Mouse (Mus musculus): ENCODE measurements around the gene H2afx. TPM values are rescaled to one million over a fixed set of nuclear protein-coding genes. Genes with fewer than 3 reads are reported as not detected.
"Not testable (repeated sequence)": the region's sequence is repeated elsewhere in the genome, so short reads cannot be mapped to it uniquely, and the experiment has no call there.

Gene H2afx
- polyA plus RNA-seq, 1 experiment from 2014 or later: 427 TPM

DNA sequence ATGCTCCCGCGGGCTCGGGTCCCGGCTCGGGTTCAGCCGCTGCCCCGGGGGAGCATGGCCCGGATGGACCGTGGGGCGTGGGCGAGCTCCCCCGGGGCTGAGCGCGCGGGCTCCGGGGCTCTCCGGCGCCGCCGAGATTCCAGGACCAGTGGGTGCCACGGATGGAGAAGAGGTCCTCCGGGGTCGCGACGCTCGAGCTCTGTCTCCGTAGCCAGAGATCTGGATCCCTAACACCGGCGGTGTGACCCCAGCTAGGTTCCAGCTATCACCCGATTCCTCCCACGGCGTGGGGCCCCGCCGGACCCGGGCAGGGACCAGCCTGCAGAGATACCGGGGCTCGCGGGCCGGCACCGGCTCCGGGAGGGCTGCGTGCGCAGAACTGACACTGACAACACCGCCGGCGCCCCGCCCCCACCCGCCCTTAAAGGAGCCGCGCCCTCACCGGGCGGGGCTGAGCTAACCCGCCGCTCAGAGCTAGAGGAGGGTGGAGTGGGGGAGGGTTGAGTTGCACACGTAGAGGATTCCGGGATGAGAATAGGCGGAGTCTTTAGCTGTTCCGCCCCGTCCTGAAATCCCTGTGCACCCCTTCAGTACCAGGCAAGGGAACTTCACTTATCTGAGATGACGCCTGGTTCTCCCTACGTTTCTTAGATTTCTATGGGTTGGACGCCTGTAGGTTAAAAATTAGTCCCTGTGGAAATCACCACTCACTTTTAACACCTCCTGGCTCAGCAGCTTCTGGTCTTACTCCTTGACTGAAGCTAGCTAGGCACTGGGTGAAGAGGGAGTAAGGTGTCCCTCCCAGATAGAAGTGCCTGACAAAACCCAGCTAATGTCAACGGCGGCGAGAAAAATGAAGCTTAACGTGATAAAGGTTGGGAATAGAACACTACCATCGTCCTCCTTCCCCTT, 14.4 kb upstream of the H2afx start, which contains the start of gene C2cd2l:
TSS of gene C2cd2l (minus strand) at position 399 of the 912 bp plus-strand sequence.
- Histone ChIP-seq H3K36me3 (replicated peaks; ENCODE audit: control insufficient read depth, insufficient read depth, low read depth, low read length) (no peaks in the 10 kb centered on the region; the same call in none of the 2 replicates), H3K4me3 (ENCODE audit: low read depth, low read length) (peak within 1 kb of the TSS; percentile 78), H3K9me3 (replicated peaks; ENCODE audit: control insufficient read depth, low read length) (no peaks in the 10 kb centered on the region), H3K27me3 (ENCODE audit: control insufficient read depth, insufficient read depth, low read length) (no peaks in the 10 kb centered on the region), H3K4me2 (ENCODE audit: low read depth, low read length) (peak within 1 kb of the TSS; percentile 94), H3K4me1 (ENCODE audit: control insufficient read depth, insufficient read depth, low read length) (peaks cover 4% of the 10 kb centered on the region), H3K9ac (replicated peaks; ENCODE audit: low read length) (peak within 1 kb of the TSS; percentile 77), H3K27ac (replicated peaks; ENCODE audit: low read depth, low read length) (no peak within 1 kb of the TSS)
- ATAC-seq (replicated peaks; ENCODE audit: insufficient number of reproducible peaks, low FRiP score, low TSS enrichment, low read depth): peak; percentile 96
- peak; percentile 98 for DNase-seq (ENCODE audit: low spot score)
- under 1% methylated on average over 66 of the region's 67 CpGs for WGBS

DNA sequence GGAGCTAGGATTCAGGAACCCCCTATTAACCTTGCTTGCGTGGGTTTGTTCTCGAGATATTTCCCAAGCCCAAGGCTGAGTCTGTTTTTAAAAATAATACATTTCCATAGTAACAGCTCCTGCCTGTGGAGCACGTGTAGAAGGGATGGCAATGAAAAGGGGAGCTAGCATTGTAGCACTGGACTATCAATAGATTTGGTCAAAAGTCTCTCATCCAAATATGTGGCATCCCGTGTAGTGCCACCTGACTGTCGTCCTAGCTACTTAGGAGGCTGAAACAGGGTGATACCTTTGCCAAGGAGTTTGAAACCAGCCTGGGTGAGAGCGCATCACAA, 13.7 kb upstream of the H2afx start:
- H3K4me3 ChIP-seq (ENCODE audit: low read depth, low read length): peak overlapping the region; percentile 78
- H3K27ac ChIP-seq (replicated peaks; ENCODE audit: low read depth, low read length): no peak overlapping the region
- ATAC-seq (replicated peaks; ENCODE audit: insufficient number of reproducible peaks, low FRiP score, low TSS enrichment, low read depth) (no peak), DNase-seq (ENCODE audit: low spot score) (no peak)
- peak overlapping the region; percentile 77 for H3K9ac ChIP-seq (replicated peaks; ENCODE audit: low read length)
- no peaks in the 10 kb centered on the region for H3K27me3 ChIP-seq (ENCODE audit: control insufficient read depth, insufficient read depth, low read length)
- 28% methylated on average over 6 of the region's 6 CpGs for WGBS
- H3K36me3 ChIP-seq (replicated peaks; ENCODE audit: control insufficient read depth, insufficient read depth, low read depth, low read length): no peaks in the 10 kb centered on the region; the same call in 1 of the 2 replicates
- H3K4me1 ChIP-seq (ENCODE audit: control insufficient read depth, insufficient read depth, low read length): peaks cover 4% of the 10 kb centered on the region
- peak overlapping the region; percentile 94 for H3K4me2 ChIP-seq (ENCODE audit: low read depth, low read length)
- H3K9me3 ChIP-seq (replicated peaks; ENCODE audit: control insufficient read depth, low read length): no peaks in the 10 kb centered on the region

GRCm38 (mm10) chr9:44323656-44324055, 10.8 kb upstream of the H2afx start:
- not testable (repeated sequence) for H3K27ac ChIP-seq (replicated peaks; ENCODE audit: low read depth, low read length); H3K9ac ChIP-seq (replicated peaks; ENCODE audit: low read length); DNase-seq (ENCODE audit: low spot score); H3K9me3 ChIP-seq (replicated peaks; ENCODE audit: control insufficient read depth, low read length); H3K27me3 ChIP-seq (ENCODE audit: control insufficient read depth, insufficient read depth, low read length); H3K4me3 ChIP-seq (ENCODE audit: low read depth, low read length); H3K36me3 ChIP-seq (replicated peaks; ENCODE audit: control insufficient read depth, insufficient read depth, low read depth, low read length); ATAC-seq (replicated peaks; ENCODE audit: insufficient number of reproducible peaks, low FRiP score, low TSS enrichment, low read depth); H3K4me1 ChIP-seq (ENCODE audit: control insufficient read depth, insufficient read depth, low read length); H3K4me2 ChIP-seq (ENCODE audit: low read depth, low read length)
- WGBS: 65% methylated on average over 4 of the region's 4 CpGs

DNA sequence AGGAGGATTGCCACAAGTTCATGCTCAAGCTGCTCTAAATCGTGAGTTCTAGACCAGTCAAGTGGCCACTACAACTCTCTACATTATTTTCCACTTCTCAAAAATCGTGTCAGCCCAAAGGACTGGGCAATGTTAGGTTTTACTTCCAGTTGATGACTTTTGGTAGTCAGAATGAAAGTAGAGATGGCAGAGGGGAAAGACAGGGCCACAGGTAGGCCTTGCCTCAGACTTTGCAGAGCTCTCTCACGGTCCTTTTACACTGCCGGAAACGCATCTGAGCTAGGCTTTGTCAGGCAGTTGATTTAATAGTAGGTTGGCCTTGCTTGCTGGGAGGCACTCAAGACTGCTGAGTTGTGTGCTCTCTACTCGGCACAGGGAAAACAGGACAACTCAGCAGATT, 10.3 kb upstream of the H2afx start:
- no peaks in the 10 kb centered on the region; the same call in 1 of the 2 replicates for H3K4me1 ChIP-seq (ENCODE audit: control insufficient read depth, insufficient read depth, low read length)
- 79% methylated on average over 6 of the region's 6 CpGs for WGBS
- H3K4me2 ChIP-seq (ENCODE audit: low read depth, low read length): no peak overlapping the region
- H3K9ac ChIP-seq (replicated peaks; ENCODE audit: low read length): no peak overlapping the region
- H3K36me3 ChIP-seq (replicated peaks; ENCODE audit: control insufficient read depth, insufficient read depth, low read depth, low read length): peaks cover 4% of the 10 kb centered on the region; the same call in 1 of the 2 replicates
- ATAC-seq (replicated peaks; ENCODE audit: insufficient number of reproducible peaks, low FRiP score, low TSS enrichment, low read depth) (no peak), DNase-seq (ENCODE audit: low spot score) (no peak)
- no peaks in the 10 kb centered on the region for H3K27me3 ChIP-seq (ENCODE audit: control insufficient read depth, insufficient read depth, low read length)
- H3K9me3 ChIP-seq (replicated peaks; ENCODE audit: control insufficient read depth, low read length): no peaks in the 10 kb centered on the region
- no peak overlapping the region for H3K27ac ChIP-seq (replicated peaks; ENCODE audit: low read depth, low read length)
- no peak overlapping the region for H3K4me3 ChIP-seq (ENCODE audit: low read depth, low read length)

GRCm38 (mm10) chr9:44325032-44325767, 9.3 kb upstream of the H2afx start:
- ATAC-seq (replicated peaks; ENCODE audit: insufficient number of reproducible peaks, low FRiP score, low TSS enrichment, low read depth); H3K4me2 ChIP-seq (ENCODE audit: low read depth, low read length); H3K4me1 ChIP-seq (ENCODE audit: control insufficient read depth, insufficient read depth, low read length); H3K27me3 ChIP-seq (ENCODE audit: control insufficient read depth, insufficient read depth, low read length); DNase-seq (ENCODE audit: low spot score); H3K27ac ChIP-seq (replicated peaks; ENCODE audit: low read depth, low read length); H3K9me3 ChIP-seq (replicated peaks; ENCODE audit: control insufficient read depth, low read length); H3K36me3 ChIP-seq (replicated peaks; ENCODE audit: control insufficient read depth, insufficient read depth, low read depth, low read length): not testable (repeated sequence)
- peak overlapping the region; percentile 90; the same call in 1 of the 2 replicates for H3K9ac ChIP-seq (replicated peaks; ENCODE audit: low read length)
- WGBS: 50% methylated on average over 7 of the region's 8 CpGs
- H3K4me3 ChIP-seq (ENCODE audit: low read depth, low read length): peak overlapping the region; percentile 70; the same call in 1 of the 2 replicates

DNA sequence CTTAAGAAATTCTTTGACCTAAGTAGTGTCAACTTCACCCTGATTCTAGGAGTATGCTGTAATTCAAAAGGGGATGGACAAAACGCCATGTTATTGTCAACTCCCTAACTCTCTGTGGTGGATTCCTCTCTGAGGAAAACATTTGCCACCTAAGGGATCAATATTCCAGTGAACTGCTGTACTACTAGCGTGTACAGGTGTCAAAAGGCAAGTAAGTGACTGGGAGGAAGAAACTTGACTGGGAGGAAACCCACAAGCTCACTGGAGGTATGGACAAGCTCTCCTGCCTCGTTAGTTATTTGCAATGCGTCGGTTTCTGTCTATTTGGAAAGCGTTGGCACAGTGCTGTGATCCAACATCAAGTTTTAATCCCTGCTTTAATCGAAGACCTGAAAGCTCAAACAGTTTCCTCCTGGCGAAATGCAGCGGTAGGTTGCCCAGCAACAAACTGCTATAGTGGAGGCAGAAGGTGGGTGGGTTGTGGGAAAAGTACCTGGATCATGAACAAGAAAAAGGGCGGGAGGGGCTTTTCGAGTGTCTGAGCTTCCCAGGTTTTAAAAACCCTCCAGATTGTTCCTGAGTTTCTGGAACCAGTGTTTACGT, 8.6 kb upstream of the H2afx start, which contains the start of gene Dpagt1:
TSS of gene Dpagt1 (plus strand) at position 252 of the 603 bp plus-strand sequence.
- H3K4me1 ChIP-seq (ENCODE audit: control insufficient read depth, insufficient read depth, low read length): no peaks in the 10 kb centered on the region; the same call in 1 of the 2 replicates
- no peaks in the 10 kb centered on the region for H3K27me3 ChIP-seq (ENCODE audit: control insufficient read depth, insufficient read depth, low read length)
- ATAC-seq (replicated peaks; ENCODE audit: insufficient number of reproducible peaks, low FRiP score, low TSS enrichment, low read depth) (no peak), DNase-seq (ENCODE audit: low spot score) (no peak)
- peaks cover 4% of the 10 kb centered on the region; the same call in 1 of the 2 replicates for H3K36me3 ChIP-seq (replicated peaks; ENCODE audit: control insufficient read depth, insufficient read depth, low read depth, low read length)
- H3K4me2 ChIP-seq (ENCODE audit: low read depth, low read length): peak within 1 kb of the TSS; percentile 76
- H3K4me3 ChIP-seq (ENCODE audit: low read depth, low read length): peak within 1 kb of the TSS; percentile 70
- peak within 1 kb of the TSS; percentile 90 for H3K9ac ChIP-seq (replicated peaks; ENCODE audit: low read length)
- H3K27ac ChIP-seq (replicated peaks; ENCODE audit: low read depth, low read length): peak within 1 kb of the TSS; percentile 84
- no peaks in the 10 kb centered on the region for H3K9me3 ChIP-seq (replicated peaks; ENCODE audit: control insufficient read depth, low read length)
- WGBS: 5% methylated on average over 12 of the region's 12 CpGs

DNA sequence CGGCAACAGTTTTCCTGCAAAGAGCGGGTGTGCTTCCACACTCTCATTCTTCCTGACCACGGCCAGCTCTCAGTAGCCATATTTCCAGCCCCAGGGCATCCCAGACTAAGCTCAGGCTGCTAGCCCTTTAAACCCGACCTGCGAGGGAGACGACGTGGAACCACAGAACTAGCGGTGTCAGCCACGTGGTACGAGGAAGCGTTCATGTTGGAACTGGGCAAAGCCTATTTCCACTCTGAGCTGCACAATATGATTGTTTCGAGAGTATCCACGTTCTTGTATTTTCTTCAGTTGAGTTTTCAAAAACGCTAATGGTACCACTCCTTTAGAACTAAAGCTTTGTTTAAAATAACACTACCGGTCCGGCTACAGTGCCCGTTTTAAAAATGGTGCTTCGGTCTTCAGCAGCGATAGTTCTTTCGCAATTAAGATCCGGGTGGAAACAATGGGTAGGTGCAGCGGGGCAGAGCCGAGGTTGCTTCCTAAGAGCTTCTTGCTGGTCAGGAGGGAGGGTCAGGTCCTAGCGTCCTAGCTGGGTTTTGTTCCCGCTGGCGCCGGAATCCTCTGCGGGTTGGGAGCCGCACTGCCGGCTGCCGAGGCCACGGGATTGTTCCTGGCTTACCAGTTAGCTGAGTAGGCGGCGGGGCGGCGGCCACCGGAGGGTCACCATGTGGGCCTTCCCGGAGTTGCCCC, 8.0 kb upstream of the H2afx start:
- no peaks in the 10 kb centered on the region for H3K27me3 ChIP-seq (ENCODE audit: control insufficient read depth, insufficient read depth, low read length)
- H3K9me3 ChIP-seq (replicated peaks; ENCODE audit: control insufficient read depth, low read length): no peaks in the 10 kb centered on the region
- peaks cover 4% of the 10 kb centered on the region for H3K36me3 ChIP-seq (replicated peaks; ENCODE audit: control insufficient read depth, insufficient read depth, low read depth, low read length)
- under 1% methylated on average over 38 of the region's 38 CpGs for WGBS
- H3K9ac ChIP-seq (replicated peaks; ENCODE audit: low read length): peak overlapping the region; percentile 90
- peak; percentile 90 for ATAC-seq (replicated peaks; ENCODE audit: insufficient number of reproducible peaks, low FRiP score, low TSS enrichment, low read depth)
- peak; percentile 90 for DNase-seq (ENCODE audit: low spot score)
- peak overlapping the region; percentile 70 for H3K4me3 ChIP-seq (ENCODE audit: low read depth, low read length)
- peak overlapping the region; percentile 76 for H3K4me2 ChIP-seq (ENCODE audit: low read depth, low read length)
- H3K4me1 ChIP-seq (ENCODE audit: control insufficient read depth, insufficient read depth, low read length): no peaks in the 10 kb centered on the region; the same call in 1 of the 2 replicates
- peak overlapping the region; percentile 84 for H3K27ac ChIP-seq (replicated peaks; ENCODE audit: low read depth, low read length)
